Mouse (Mus musculus) hindbrain, postnatal 0 days (tissue): Measurements from ENCODE around the gene Zfp655. TPM values are rescaled to one million over a fixed set of nuclear protein-coding genes. Genes with fewer than 3 reads are reported as not detected.
A peak's percentile ranks its signal among the peaks of the same experiment; 100 is the strongest.

Source experiments
- ATAC-seq: fragments of 200-750 bp; cut with Nextera tagmentation; 2 replicates; pipeline ENCODE4 v1.8.0; 2017; ENCODE audit warnings: mild to moderate bottlenecking, moderate TSS enrichment, moderate library complexity
- DNase-seq: peaks from one replicate; pipeline ENCODE4 v3.0.0-alpha.2; 2015; ENCODE audit warnings: low spot score
- H3K27ac ChIP-seq: fragments of 300-500 bp; sonication (generic); 2 replicates; pipeline ENCODE4 v1.5.1; 2014; ENCODE audit warnings: mild to moderate bottlenecking
- H3K27me3 ChIP-seq: fragments of 300-500 bp; sonication (generic); 2 replicates; pipeline ENCODE4 v1.6.1; 2014; ENCODE audit warnings: low read length, mixed read lengths; ENCODE audit not compliant: insufficient read depth
- H3K36me3 ChIP-seq: fragments of 300-500 bp; sonication (generic); 2 replicates; pipeline ENCODE4 v1.6.1; 2014; ENCODE audit warnings: low read length, mixed read lengths; ENCODE audit not compliant: insufficient read depth
- H3K4me1 ChIP-seq: fragments of 300-500 bp; sonication (generic); 2 replicates; pipeline ENCODE4 v1.6.1; 2014; ENCODE audit warnings: antibody characterized with exemption, low read length, mixed read lengths; ENCODE audit not compliant: insufficient read depth
- H3K4me2 ChIP-seq: fragments of 300-500 bp; sonication (generic); 2 replicates; pipeline ENCODE4 v1.6.1; 2014; ENCODE audit warnings: low read depth, mild to moderate bottlenecking, low read length, moderate library complexity, mixed read lengths
- H3K4me3 ChIP-seq: fragments of 300-500 bp; sonication (generic); 2 replicates; pipeline ENCODE4 v1.5.1; 2014; ENCODE audit warnings: low read length
- H3K9ac ChIP-seq: fragments of 300-500 bp; sonication (generic); replicated peaks from 2 replicates; pipeline ENCODE4 v1.6.1; 2014; ENCODE audit warnings: mild to moderate bottlenecking, low read length, moderate library complexity, mixed read lengths
- H3K9me3 ChIP-seq: fragments of 300-500 bp; sonication (generic); 2 replicates; pipeline ENCODE4 v1.6.1; 2016; ENCODE audit warnings: low read length, mixed read lengths
- CTCF ChIP-seq: IDR thresholded peaks from 2 replicates; pipeline ENCODE4 v1.5.1; 2016; ENCODE audit warnings: antibody characterized with exemption, control low read depth, low read depth
- WGBS: fragments of 180-500 bp; shearing (Covaris S2); extraction: QIAGEN DNeasy Blood & Tissue Kit; methylation state at CpG from one replicate; pipeline ENCODE4 v1.1.7; 2014; 5-methylcytosine and 5-hydroxymethylcytosine counted together
- polyA plus RNA-seq: library from polyadenylated mRNA; unstranded; fragments of >200 nt; fragmentation: Nextera tagmentation; extraction: Ambion mirVana; gene quantifications from 2 replicates; pipeline ENCODE4 v1.2.1, GENCODE M21; 2015
- total RNA-seq: library from RNA; depleted of rRNA; stranded (reverse); fragments of >200 nt; gene quantifications from 2 replicates; pipeline ENCODE4 v1.2.3, GENCODE M21; 2014; rRNA removed

Zfp655 gene
- total RNA-seq, result 21.0 and 21.5 TPM in 2 replicates
- polyA plus RNA-seq, result 25.2 and 25.5 TPM in 2 replicates

GRCm38 (mm10) chr5:145231367-145231871 lies at the start of gene Zfp655:
Gene Zfp655, plus strand, starts transcription at chr5:145231715.
- no peak for TF ChIP-seq CTCF
- DNase-seq, result peak; percentile 98

GRCm38 (mm10) chr5:145185244-145185643 lies 46.3 kb upstream of the Zfp655 start:
- ATAC-seq, result no peak
- TF ChIP-seq CTCF, result no peak
- WGBS, result 93% methylated on average over 2 of the region's 2 CpGs

More at GRCm38 (mm10) chr5:145231367-145231871, at the start of gene Zfp655:
- peaks cover 23% of the 10 kb centered on the region; the same call in 1 of the 2 replicates for H3K36me3 ChIP-seq
- H3K27me3 ChIP-seq, result no peaks in the 10 kb centered on the region
- H3K27ac ChIP-seq, result peak within 1 kb of the TSS; percentile 96
- no peaks in the 10 kb centered on the region for H3K9me3 ChIP-seq
- H3K4me2 ChIP-seq, result peak within 1 kb of the TSS; percentile 84
- peaks cover 8% of the 10 kb centered on the region; the same call in 1 of the 2 replicates for H3K4me1 ChIP-seq
- WGBS, result under 1% methylated on average over 41 of the region's 42 CpGs
- peak; percentile 99 for ATAC-seq
- peak within 1 kb of the TSS; percentile 98 for H3K9ac ChIP-seq
- H3K4me3 ChIP-seq, result peak within 1 kb of the TSS; percentile 100

GRCm38 (mm10) chr5:145189416-145189815 lies 42.1 kb upstream of the Zfp655 start:
- H3K9me3 ChIP-seq, result no peaks in the 10 kb centered on the region
- 0 out of 2 replicates have a peak overlapping the region, but pooled peaks have one; percentile 90 for H3K4me2 ChIP-seq
- no peak for DNase-seq
- no peak for TF ChIP-seq CTCF
- 96% methylated on average over 6 of the region's 6 CpGs for WGBS
- peaks cover 16% of the 10 kb centered on the region for H3K4me1 ChIP-seq
- no peak overlapping the region for H3K9ac ChIP-seq
- no peak for ATAC-seq
- H3K27ac ChIP-seq, result no peak overlapping the region
- H3K27me3 ChIP-seq, result no peaks in the 10 kb centered on the region
- no peak overlapping the region for H3K4me3 ChIP-seq
- H3K36me3 ChIP-seq, result peaks cover 27% of the 10 kb centered on the region

More at GRCm38 (mm10) chr5:145185244-145185643, 46.3 kb upstream of the Zfp655 start:
- peaks cover 6% of the 10 kb centered on the region for H3K4me1 ChIP-seq
- no peaks in the 10 kb centered on the region for H3K9me3 ChIP-seq
- no peak overlapping the region for H3K4me3 ChIP-seq
- no peak overlapping the region for H3K4me2 ChIP-seq
- no peak overlapping the region for H3K9ac ChIP-seq
- peaks cover 56% of the 10 kb centered on the region for H3K36me3 ChIP-seq
- H3K27me3 ChIP-seq, result no peaks in the 10 kb centered on the region
- H3K27ac ChIP-seq, result no peak overlapping the region
- no peak for DNase-seq

GRCm38 (mm10) chr5:145190373-145190772 lies 41.1 kb upstream of the Zfp655 start:
- no peak for TF ChIP-seq CTCF
- peak overlapping the region; percentile 91 for H3K9ac ChIP-seq
- peak overlapping the region; percentile 90 for H3K4me2 ChIP-seq
- H3K9me3 ChIP-seq, result no peaks in the 10 kb centered on the region
- H3K27me3 ChIP-seq, result no peaks in the 10 kb centered on the region
- H3K27ac ChIP-seq, result peak overlapping the region; percentile 95; the same call in 1 of the 2 replicates
- peaks cover 30% of the 10 kb centered on the region for H3K36me3 ChIP-seq
- 53% methylated on average over 5 of the region's 5 CpGs for WGBS
- peaks cover 16% of the 10 kb centered on the region for H3K4me1 ChIP-seq
- peak overlapping the region; percentile 83 for H3K4me3 ChIP-seq
- 0 out of 2 replicates have a peak, but pooled peaks have one; percentile 3 for ATAC-seq
- no peak for DNase-seq

GRCm38 (mm10) chr5:145190875-145191798 lies 40.4 kb upstream of the Zfp655 start:
- peak; percentile 94 for ATAC-seq
- Histone ChIP-seq H3K9me3 (no peaks in the 10 kb centered on the region), H3K27ac (peak overlapping the region; percentile 95), H3K4me1 (peaks cover 16% of the 10 kb centered on the region), H3K9ac (peak overlapping the region; percentile 91), H3K27me3 (no peaks in the 10 kb centered on the region), H3K4me2 (peak overlapping the region; percentile 90), H3K36me3 (peaks cover 30% of the 10 kb centered on the region), H3K4me3 (peak overlapping the region; percentile 83)
- WGBS, result 1% methylated on average over 41 of the region's 41 CpGs
- no peak for TF ChIP-seq CTCF
- peak; percentile 95 for DNase-seq

GRCm38 (mm10) chr5:145191962-145192361 lies 39.6 kb upstream of the Zfp655 start, which contains the start of gene Atp5j2:
Gene Atp5j2, minus strand, starts transcription at chr5:145192062.
- Histone ChIP-seq H3K9ac (peak within 1 kb of the TSS; percentile 91), H3K36me3 (peaks cover 30% of the 10 kb centered on the region), H3K4me3 (peak within 1 kb of the TSS; percentile 83), H3K4me2 (peak within 1 kb of the TSS; percentile 90), H3K27me3 (no peaks in the 10 kb centered on the region), H3K4me1 (peaks cover 16% of the 10 kb centered on the region), H3K9me3 (no peaks in the 10 kb centered on the region), H3K27ac (peak within 1 kb of the TSS; percentile 95)
- no peak for ATAC-seq
- WGBS, result 88% methylated on average over 2 of the region's 2 CpGs
- TF ChIP-seq CTCF, result no peak
- no peak for DNase-seq
